Mouse (Mus musculus) bone marrow macrophage, adult 2 months (primary cell): ENCODE measurements at regions not wholly inside any gene's neighbourhood (a gene's known extent, or its start where the extent isn't known, plus 50 kb on each side); places are given as distances from the start of the nearest gene placed in this dataset.

Source experiments
- H3K27ac ChIP-seq: 2 replicates; pipeline ENCODE4 v1.5.1; 2012; ENCODE audit warnings: low read depth, low read length; ENCODE audit not compliant: insufficient read depth
- H3K4me1 ChIP-seq: 2 replicates; pipeline ENCODE4 v1.6.1; 2012; ENCODE audit warnings: low read length; ENCODE audit not compliant: control insufficient read depth, insufficient read depth
- H3K4me3 ChIP-seq: 2 replicates; pipeline ENCODE4 v1.5.1; 2012; ENCODE audit warnings: mild to moderate bottlenecking, low read length, moderate library complexity; ENCODE audit not compliant: insufficient read depth
- CTCF ChIP-seq: IDR thresholded peaks from 2 replicates; pipeline ENCODE4 v1.5.1; 2012; ENCODE audit warnings: low read depth, mild to moderate bottlenecking, low read length, moderate library complexity
- POLR2A ChIP-seq: IDR thresholded peaks from 2 replicates; pipeline ENCODE4 v1.6.1; 2012; ENCODE audit warnings: mild to moderate bottlenecking, low read depth, low read length, borderline replicate concordance

DNA sequence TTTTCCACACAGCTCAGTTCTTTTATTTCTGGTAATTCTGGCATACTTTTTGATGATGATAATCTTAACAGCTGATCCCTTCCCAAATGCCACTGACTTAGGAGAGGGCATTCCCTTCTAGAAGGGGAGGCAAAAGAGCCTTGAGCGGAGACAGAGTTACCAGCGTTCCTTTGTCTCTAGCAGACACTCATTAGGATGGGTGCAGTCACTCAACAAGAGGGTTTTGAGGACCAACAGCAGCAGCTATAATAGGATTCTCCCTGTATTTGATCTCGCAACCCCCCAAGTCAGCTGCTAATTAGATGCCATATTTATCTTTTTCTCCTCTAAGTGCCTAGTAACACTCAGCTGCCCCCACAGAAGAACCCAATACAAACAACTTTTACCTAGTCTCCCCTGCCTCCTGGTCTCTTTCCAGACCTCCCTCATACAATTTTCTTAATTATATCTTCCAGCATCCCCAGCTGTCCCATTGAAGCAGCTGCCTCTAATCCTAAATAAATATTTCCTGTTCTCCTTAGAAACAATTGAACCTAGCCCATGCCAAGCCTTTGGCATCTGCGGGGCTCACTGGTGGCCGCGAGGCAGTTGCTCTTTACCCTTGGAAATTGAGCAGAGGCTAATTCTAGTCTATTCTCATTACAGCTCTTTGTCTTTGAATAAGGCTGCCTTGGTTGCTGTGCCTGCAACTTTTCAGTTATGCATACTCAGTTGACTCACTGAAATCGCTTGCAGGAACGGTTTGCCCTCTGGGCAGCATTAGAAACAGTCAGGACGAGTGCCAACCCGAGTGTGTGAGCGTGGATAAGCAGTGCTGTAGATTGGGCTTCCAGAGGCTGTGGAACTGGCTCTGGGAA is 286.6 kb downstream of the Slc30a10 start:
- no peak overlapping the region for H3K27ac ChIP-seq
- no peak overlapping the region for H3K4me3 ChIP-seq
- no peaks in the 10 kb centered on the region for H3K4me1 ChIP-seq
- TF ChIP-seq CTCF (no peak), POLR2A (no peak)

DNA sequence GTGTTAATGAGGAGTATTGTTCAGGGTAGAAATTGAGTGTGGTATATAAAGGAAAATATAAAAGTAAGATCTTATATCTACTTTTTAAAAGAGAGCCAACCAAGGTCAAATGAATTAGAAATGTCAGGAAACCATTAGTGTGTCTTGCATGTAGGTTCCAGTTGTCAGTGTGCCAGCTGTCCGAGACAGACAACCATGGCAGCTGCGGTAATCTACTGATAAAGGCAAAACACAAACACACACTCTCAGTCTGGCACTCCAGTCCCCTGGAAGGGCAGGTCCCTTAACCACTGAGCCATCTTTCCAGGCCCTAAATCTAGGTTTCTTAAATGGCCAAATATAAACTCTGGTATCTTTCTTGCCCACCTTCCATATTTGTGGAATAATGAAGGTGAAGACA is 294.6 kb downstream of the Slc30a10 start:
- Histone ChIP-seq H3K27ac (no peak overlapping the region), H3K4me1 (no peaks in the 10 kb centered on the region), H3K4me3 (no peak overlapping the region)
- TF ChIP-seq CTCF (no peak), POLR2A (no peak)

DNA sequence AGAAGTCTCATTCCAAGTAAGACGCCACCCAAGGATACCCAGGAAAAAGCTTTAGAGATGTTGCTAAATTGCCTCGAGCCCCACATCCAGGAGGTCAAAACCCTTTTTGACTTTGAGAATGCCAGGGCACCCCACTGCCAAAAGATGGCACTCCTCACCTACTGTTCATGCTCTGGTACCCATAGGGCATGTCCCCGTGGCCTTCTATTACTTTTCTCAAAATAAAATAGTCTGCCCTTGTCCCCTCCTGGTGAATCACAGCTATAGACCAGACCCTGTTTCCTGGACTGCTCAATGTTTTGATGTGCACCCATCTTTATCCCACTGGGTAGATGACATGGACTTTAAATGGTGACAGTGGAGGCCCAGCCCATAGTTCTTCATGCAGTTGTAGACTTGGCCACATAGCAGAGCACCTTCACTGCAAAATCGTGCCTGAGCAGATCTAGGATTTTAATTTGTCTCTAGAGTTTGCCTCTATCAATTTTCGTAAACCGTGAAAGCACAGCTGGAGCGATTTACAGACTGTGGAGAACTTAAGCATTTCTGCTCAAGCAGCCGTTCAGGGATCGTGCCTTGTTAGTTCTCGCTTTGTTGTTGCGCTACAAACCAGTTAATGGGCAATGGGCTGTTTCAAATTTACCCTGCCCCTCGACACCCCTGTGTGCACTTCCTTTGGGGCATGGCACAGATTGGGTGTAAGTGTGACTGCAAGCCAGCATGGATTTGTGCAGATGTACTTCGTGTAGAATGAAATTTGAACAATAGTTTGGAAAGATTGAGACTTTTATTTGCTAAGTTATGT is 300.0 kb downstream of the Slc30a10 start:
- no peak overlapping the region for H3K4me3 ChIP-seq
- no peaks in the 10 kb centered on the region for H3K4me1 ChIP-seq
- no peak overlapping the region for H3K27ac ChIP-seq
- TF ChIP-seq POLR2A (no peak), CTCF (no peak)

DNA sequence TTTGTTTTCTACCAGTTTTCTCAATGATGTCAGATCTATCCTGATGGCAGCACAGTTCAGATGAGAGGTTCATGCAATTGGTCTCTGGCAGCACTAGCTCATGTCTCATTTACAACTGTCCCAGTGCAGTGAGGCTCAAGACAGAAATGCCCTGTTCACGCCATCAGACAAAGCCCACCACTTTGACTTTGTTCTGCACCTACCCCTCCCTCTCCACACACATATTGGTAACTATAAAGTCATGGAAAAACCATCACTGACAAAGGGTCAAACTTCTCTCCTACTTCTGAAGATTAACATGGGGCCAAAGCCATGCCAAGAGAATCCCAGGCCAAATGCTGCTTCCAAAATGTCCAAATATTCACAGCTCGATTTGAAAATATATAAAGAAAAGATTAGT is 302.7 kb downstream of the Slc30a10 start:
- no peak overlapping the region for H3K27ac ChIP-seq
- no peaks in the 10 kb centered on the region for H3K4me1 ChIP-seq
- H3K4me3 ChIP-seq: no peak overlapping the region
- TF ChIP-seq POLR2A: no peak
- no peak for TF ChIP-seq CTCF

DNA sequence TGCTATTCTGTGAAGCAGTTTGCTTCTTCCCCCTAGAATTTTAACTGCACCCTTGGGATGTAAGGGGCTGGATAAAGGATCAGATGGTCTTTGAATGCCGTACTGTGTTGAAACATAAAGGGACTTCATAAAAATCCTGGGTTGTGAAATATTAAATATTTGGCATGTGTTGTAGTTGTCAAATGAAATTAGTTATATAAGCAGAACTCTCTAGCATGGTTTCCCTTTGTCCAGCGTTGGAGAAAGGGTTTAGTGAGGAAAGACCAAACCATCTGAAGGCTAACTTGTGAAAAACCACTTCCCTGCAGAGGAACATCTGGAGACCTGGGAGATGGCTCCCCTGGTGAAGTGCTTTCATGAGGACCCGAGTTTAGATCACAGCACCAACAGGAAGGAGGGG is 319.6 kb downstream of the Slc30a10 start:
- Histone ChIP-seq H3K4me3 (no peak overlapping the region), H3K27ac (no peak overlapping the region), H3K4me1 (no peaks in the 10 kb centered on the region)
- TF ChIP-seq POLR2A: no peak
- no peak for TF ChIP-seq CTCF

DNA sequence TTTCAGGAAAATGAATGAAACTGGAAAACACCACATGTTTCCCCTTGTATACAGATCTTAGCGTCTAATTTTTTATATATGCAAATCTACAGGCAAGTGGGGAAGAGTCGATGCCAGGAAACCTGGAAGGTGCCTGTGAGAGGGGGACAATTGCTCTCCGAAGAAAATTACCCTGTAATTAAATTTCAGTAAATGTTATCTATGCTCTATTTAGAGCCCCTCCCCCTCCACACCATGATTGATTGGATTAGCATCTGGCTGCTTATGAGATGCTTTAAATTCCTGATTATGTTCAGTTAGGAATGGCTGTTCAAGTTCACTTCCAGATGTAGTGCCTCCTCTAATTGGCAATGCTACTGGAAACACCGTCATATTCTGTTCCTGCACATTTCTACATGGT is 325.0 kb downstream of the Slc30a10 start:
- no peak for TF ChIP-seq POLR2A
- TF ChIP-seq CTCF: no peak
- H3K27ac ChIP-seq: no peak overlapping the region
- no peaks in the 10 kb centered on the region for H3K4me1 ChIP-seq
- H3K4me3 ChIP-seq: no peak overlapping the region

DNA sequence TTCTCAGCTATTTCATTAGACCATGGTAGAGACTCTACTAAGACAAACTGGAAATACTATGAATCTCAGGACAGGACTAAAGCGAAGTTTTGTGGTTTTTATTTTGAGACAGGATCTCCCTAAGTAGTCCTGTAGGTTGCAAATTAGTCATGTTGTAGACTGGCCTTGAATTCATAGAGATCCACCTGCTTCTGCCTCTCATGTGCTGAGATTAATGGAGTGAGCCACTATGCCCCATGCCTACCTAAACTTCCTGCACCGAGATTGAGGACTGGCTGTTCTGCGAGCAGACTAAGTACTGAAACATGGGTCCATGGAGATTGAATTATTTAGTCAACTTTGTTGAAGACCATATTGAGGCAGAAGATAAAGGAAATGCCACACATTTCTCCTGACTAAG is 315.0 kb downstream of the Lyplal1 start:
- H3K4me1 ChIP-seq: no peaks in the 10 kb centered on the region
- no peak overlapping the region for H3K27ac ChIP-seq
- no peak overlapping the region for H3K4me3 ChIP-seq
- TF ChIP-seq POLR2A: no peak
- no peak for TF ChIP-seq CTCF

DNA sequence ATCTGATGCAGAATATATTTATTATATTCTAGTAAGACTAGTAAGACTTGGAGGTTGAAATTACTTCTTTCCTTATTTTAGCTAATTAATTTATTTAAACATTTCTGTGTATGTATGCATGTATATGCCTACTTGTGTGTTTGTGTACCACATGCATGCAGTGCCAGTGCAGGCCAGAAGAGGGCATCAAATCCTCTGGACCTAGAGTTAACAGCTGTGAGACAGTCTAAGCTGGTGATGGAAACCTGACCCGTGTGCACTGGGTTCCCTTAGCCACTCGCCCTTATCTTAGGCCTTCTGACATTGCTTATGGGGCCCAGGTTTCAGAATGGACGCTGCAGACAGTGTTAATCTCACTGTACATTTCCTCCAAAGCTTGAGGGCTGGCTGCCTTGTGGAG is 302.2 kb downstream of the Lyplal1 start:
- Histone ChIP-seq H3K27ac (no peak overlapping the region), H3K4me1 (no peaks in the 10 kb centered on the region), H3K4me3 (no peak overlapping the region)
- TF ChIP-seq CTCF: no peak
- no peak for TF ChIP-seq POLR2A

DNA sequence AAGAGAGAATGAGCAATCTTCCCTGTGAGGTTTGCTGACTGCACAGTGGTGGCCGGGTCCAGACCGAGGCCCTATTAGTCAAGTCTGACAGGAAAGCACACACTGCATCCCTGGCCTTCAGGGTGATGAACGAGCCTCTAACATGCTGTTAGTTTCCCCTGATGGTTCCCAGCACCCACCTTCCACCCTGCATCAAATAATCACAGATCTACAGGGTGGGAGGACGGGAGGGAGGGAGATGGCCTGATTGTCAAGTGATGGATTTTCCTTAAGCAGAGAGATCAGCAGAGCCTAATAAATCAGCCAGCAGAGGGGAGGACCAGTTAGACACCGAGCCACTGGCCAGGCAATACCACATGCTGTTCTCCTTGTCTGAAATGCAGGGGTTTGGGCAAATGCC is 298.1 kb downstream of the Lyplal1 start:
- TF ChIP-seq POLR2A: no peak
- no peak for TF ChIP-seq CTCF
- no peaks in the 10 kb centered on the region for H3K4me1 ChIP-seq

DNA sequence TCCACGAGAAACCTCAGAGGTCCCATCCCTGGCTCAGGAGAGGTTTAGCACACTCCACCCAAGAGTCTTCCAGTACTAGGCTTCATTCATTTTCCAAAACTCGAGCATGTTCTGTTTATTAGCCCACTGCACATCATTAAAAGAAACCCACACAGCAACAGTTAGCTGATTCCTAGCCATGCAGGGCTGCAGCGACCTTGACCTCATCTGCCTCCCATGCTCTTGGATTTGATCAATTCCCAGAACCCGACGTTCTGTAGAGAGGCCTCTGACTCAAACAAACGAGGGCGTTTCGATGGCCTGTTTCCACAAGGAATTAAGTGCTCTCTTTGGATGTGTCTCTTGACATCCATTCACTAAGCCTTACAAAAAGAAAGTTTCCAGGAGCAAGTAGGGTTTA is 294.9 kb downstream of the Lyplal1 start:
- TF ChIP-seq POLR2A (no peak), CTCF (no peak)
- no peaks in the 10 kb centered on the region for H3K4me1 ChIP-seq
- H3K4me3 ChIP-seq: no peak overlapping the region
- H3K27ac ChIP-seq: no peak overlapping the region

More for the DNA sequence above, 298.1 kb downstream of the Lyplal1 start:
- Histone ChIP-seq H3K27ac (no peak overlapping the region), H3K4me3 (no peak overlapping the region)
